Mouse (Mus musculus) ES-Bruce4 (cell line): ENCODE results near the gene Fancc.

Experiments used
- CTCF ChIP-seq: IDR thresholded peaks from one replicate; pipeline ENCODE4 v1.8.1; 2011; ENCODE audit warnings: low read depth, low read length
- EP300 ChIP-seq: IDR thresholded peaks from 2 replicates; pipeline ENCODE4 v1.6.1; 2011; ENCODE audit warnings: low read depth, low read length; ENCODE audit not compliant: insufficient read depth
- POLR2A ChIP-seq: IDR thresholded peaks from one replicate; pipeline ENCODE4 v1.8.1; 2011; ENCODE audit warnings: low read length; ENCODE audit not compliant: insufficient read depth

GRCm38 (mm10) chr13:63545291-63545690 lies 48.2 kb upstream of the Fancc start:
- TF ChIP-seq EP300 (no peak), CTCF (no peak), POLR2A (no peak)
